12 mouse cellular contexts compared by ENCODE assay signal in the genomic region with DNA sequence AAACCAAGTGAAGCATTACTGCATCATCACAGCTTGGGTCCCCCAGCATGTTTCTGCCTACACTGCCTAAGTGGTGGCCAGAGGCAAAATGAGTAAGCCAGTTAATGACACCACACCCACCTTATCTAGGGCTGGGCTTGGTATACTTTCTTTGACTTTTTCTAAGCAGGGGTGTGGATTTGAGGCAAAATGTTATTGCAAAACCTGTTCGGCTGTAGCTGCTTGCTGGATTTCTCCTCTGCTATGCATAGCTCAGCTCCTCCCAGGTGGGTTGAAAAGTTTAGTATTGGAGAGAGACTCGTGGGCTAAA. TPM values are rescaled to one million over a fixed set of nuclear protein-coding genes. Genes with fewer than 3 reads are reported as not detected.
DNase-seq lines count a peak whose midpoint lies in the region; ATAC-seq and TF ChIP-seq lines count a peak whose summit lies in the region.
"Had no signal": no experiment of that assay in that cellular context is flagged by ENCODE, and none has a peak within 500 bp of the region (broad histone marks: within the 10 kb centered on the region; RNA-seq: fewer than 3 reads in every experiment).

No protein-coding gene starts in this region.

- TF ChIP-seq CTCF in Patski (IDR thresholded peaks at IDR 0.05) = no peak
- TF ChIP-seq CTCF in liver, postnatal 0 days (IDR thresholded peaks at IDR 0.05; ENCODE audit: low read depth) = no peak

- H3K27ac ChIP-seq in kidney, embryonic 14.5 days (ENCODE audit: low read depth, low read length) = no peak overlapping the region
- no peak overlapping the region for H3K27ac ChIP-seq in liver, postnatal 0 days (ENCODE audit: low read depth)

- no peak for TF ChIP-seq EP300 in liver, postnatal 0 days (IDR thresholded peaks at IDR 0.05; ENCODE audit: low read depth)

- CTCF ChIA-PET in Patski (lab: Charles Lee) = interaction anchor here (1.3 kb wide), 1 partner anchor 14 kb away, joined by 3 read pairs; no protein-coding TSS in a partner anchor

- in situ Hi-C loops in Patski (cut with MboI; ENCODE audit: low pct_unique_long_range_greater_than_20kb) = no loop called here

- POLR2A ChIA-PET in Patski (lab: Charles Lee) = no interaction called here

- H3K4me1 ChIP-seq in kidney, embryonic 14.5 days (ENCODE audit: control insufficient read depth, insufficient read depth, low read length) = peaks cover 32% of the 10 kb centered on the region
- H3K4me1 ChIP-seq in liver, postnatal 0 days (ENCODE audit: insufficient read depth) = peaks cover 38% of the 10 kb centered on the region

- no peaks in the 10 kb centered on the region for H3K9me3 ChIP-seq in kidney, embryonic 14.5 days (ENCODE audit: control insufficient read depth, low read length)
- no peaks in the 10 kb centered on the region for H3K9me3 ChIP-seq in liver, postnatal 0 days (ENCODE audit: low read length)

- H3K4me2 ChIP-seq in kidney, embryonic 14.5 days (replicated peaks; ENCODE audit: low read depth, low read length) = no peak overlapping the region
- 0 out of 2 replicates have a peak overlapping the region, but pooled peaks have one; percentile 18 for H3K4me2 ChIP-seq in liver, postnatal 0 days (ENCODE audit: low read depth, low read length)

- DNase-seq in kidney, postnatal 10 days = no peak
- DNase-seq in Patski (ENCODE audit: low read depth, low spot score) = no peak
- no peak for DNase-seq in liver, postnatal 0 days
- DNase-seq in right cerebral cortex, adult 2 months (ENCODE audit: low spot score in 2 of 2) = no peak
- DNase-seq in thymus, postnatal 4 days = no peak
- DNase-seq in cerebellum, adult 11 months = no peak
- DNase-seq: adrenal gland, postnatal 36 days; heart, postnatal 4 days; layer of hippocampus, postnatal 36 days; thymus, adult 2 months had no signal

- no peak overlapping the region for H3K4me3 ChIP-seq in kidney, embryonic 14.5 days (ENCODE audit: low read length)
- no peak overlapping the region for H3K4me3 ChIP-seq in liver, postnatal 0 days (ENCODE audit: low read depth, low read length)

- H3K9ac ChIP-seq in kidney, embryonic 14.5 days (ENCODE audit: low read depth, low read length) = no peak overlapping the region
- H3K9ac ChIP-seq in liver, postnatal 0 days (replicated peaks) = no peak overlapping the region

- H3K27me3 ChIP-seq in kidney, embryonic 14.5 days (ENCODE audit: control insufficient read depth, insufficient read depth, low read length) = no peaks in the 10 kb centered on the region
- no peaks in the 10 kb centered on the region for H3K27me3 ChIP-seq in Patski
- H3K27me3 ChIP-seq in liver, postnatal 0 days (ENCODE audit: insufficient read depth, low read length) = no peaks in the 10 kb centered on the region

- no peaks in the 10 kb centered on the region for H3K36me3 ChIP-seq in kidney, embryonic 14.5 days (ENCODE audit: control insufficient read depth, insufficient read depth, low read length)
- no peaks in the 10 kb centered on the region for H3K36me3 ChIP-seq in liver, postnatal 0 days (replicated peaks; ENCODE audit: insufficient read depth, low read length)

- 68% methylated on average over 2 of the region's 2 CpGs for WGBS in kidney, embryonic 14.5 days
- 24% methylated on average over 2 of the region's 2 CpGs for WGBS in liver, postnatal 0 days (ENCODE audit: insufficient replicate concordance)

- 0 out of 2 replicates have a peak, but pooled peaks have one; percentile 25 for ATAC-seq in kidney, embryonic 14.5 days (ENCODE audit: low FRiP score, low TSS enrichment)
- peak; percentile 89 for ATAC-seq in Patski
- ATAC-seq in erythroblast, adult 5-6 weeks (replicated peaks; ENCODE audit: low FRiP score, poor library complexity, severe bottlenecking) = peak; percentile 70
- ATAC-seq in liver, postnatal 0 days = peak; percentile 35; the same call in 1 of the 2 replicates

RNA-seq across cellular contexts. Expression of gene Plxna2, which starts 57.8 kb away (rescaled TPM):
- 4.4 and 7.4 TPM in 2 replicates for polyA plus RNA-seq in kidney, embryonic 14.5 days (2014; fragmentation: Nextera tagmentation; extraction: Ambion mirVana)
- 26.2 TPM for polyA plus RNA-seq in Patski (2021)
- total RNA-seq in erythroblast, adult 5-6 weeks (2015; ENCODE audit: low replicate concordance) = 1.3 TPM in 1 of 2 replicates, not detected in the other
- 0.09 TPM in 1 of 2 replicates, not detected in the other for total RNA-seq in erythroblast, adult 5-6 weeks (2017; ENCODE audit: low replicate concordance)
- polyA plus RNA-seq in liver, postnatal 0 days (2015; fragmentation: Nextera tagmentation; extraction: Ambion mirVana) = 1.5 and 2.3 TPM in 2 replicates

Comparison
In these comparisons a context has a peak if more than half of its experiments do, and no peak if none do; other contexts are left out.
1. ATAC-seq: peak in every context shown above with its lines; median percentile 89 in Patski; 70 in erythroblast, adult 5-6 weeks; 35 in liver, postnatal 0 days; 25 in kidney, embryonic 14.5 days.